In the genomic region with DNA sequence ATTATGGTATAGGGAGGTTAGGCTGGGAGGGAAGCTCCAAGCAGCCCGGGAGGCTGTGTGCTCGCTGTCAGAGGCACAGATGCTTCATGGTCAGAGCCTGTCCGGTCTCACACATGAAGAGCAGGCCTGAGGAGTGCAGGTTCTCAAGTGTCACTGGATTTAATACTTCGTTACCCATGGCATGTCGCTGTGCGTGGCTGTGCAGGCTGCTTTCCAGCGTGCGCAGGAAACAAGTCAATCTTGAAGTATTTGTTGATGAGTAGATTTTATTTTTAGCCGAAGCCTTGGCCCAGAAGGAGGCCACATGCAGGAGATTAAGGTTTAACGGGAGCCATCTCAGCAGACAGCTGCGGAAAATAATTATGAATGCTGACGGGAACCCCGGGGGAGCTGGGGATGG, we compare ENCODE assay signal across 18 mouse cellular contexts.
DNase-seq lines count a peak whose midpoint lies in the region; ATAC-seq and TF ChIP-seq lines count a peak whose summit lies in the region.
"Had no signal": no experiment of that assay in that cellular context is flagged by ENCODE, and none has a peak within 500 bp of the region (broad histone marks: within the 10 kb centered on the region; RNA-seq: fewer than 3 reads in every experiment).

No protein-coding gene starts in this region.

- no peak for TF ChIP-seq CTCF in hindbrain, postnatal 0 days (IDR thresholded peaks at IDR 0.05; ENCODE audit: low read depth)

- no peak overlapping the region for H3K4me2 ChIP-seq in hindbrain, postnatal 0 days (ENCODE audit: low read depth, low read length)
- no peak overlapping the region for H3K4me2 ChIP-seq in hindbrain, embryonic 16.5 days (ENCODE audit: low read length)
- H3K4me2 ChIP-seq in embryonic facial prominence, embryonic 15.5 days (replicated peaks): no peak overlapping the region
- H3K4me2 ChIP-seq: neural tube, embryonic 12.5 days had no signal

- peak; percentile 7 for DNase-seq in hindbrain, postnatal 0 days (ENCODE audit: low spot score)
- peak; percentile 29 for DNase-seq in Muller cell, postnatal 12 days (ENCODE audit: inconsistent ontology term)
- peak; percentile 5 for DNase-seq in kidney, postnatal 14 days
- DNase-seq in spleen, postnatal 4 days (ENCODE audit: low spot score in 2 of 2): no peak
- no peak for DNase-seq in thymus, postnatal 4 days
- no peak for DNase-seq in adrenal gland, postnatal 4 days (ENCODE audit: low spot score in 2 of 2)
- DNase-seq: adrenal gland, postnatal 10 days; cerebellum, postnatal 10 days; heart, postnatal 36 days; left cerebral cortex, postnatal 4 days; liver, postnatal 0 days; right cerebral cortex, postnatal 4 days had no signal

- ATAC-seq in hindbrain, postnatal 0 days: no peak
- no peak for ATAC-seq in hindbrain, embryonic 16.5 days
- ATAC-seq in embryonic facial prominence, embryonic 15.5 days (ENCODE audit: insufficient number of reproducible peaks, low FRiP score, low TSS enrichment, low read depth): peak; percentile 79
- ATAC-seq: liver, postnatal 0 days had no signal

- H3K9me3 ChIP-seq in hindbrain, postnatal 0 days (ENCODE audit: low read length): no peaks in the 10 kb centered on the region
- no peaks in the 10 kb centered on the region for H3K9me3 ChIP-seq in hindbrain, embryonic 16.5 days (ENCODE audit: control insufficient read depth, low read length)
- no peaks in the 10 kb centered on the region for H3K9me3 ChIP-seq in embryonic facial prominence, embryonic 15.5 days (replicated peaks)
- H3K9me3 ChIP-seq: forebrain, embryonic 10.5 days; G1E; neural tube, embryonic 12.5 days had no signal

- H3K4me3 ChIP-seq in hindbrain, postnatal 0 days (ENCODE audit: low read length): no peak overlapping the region
- no peak overlapping the region for H3K4me3 ChIP-seq in hindbrain, embryonic 16.5 days (ENCODE audit: low read length)
- no peak overlapping the region for H3K4me3 ChIP-seq in embryonic facial prominence, embryonic 15.5 days (replicated peaks)
- H3K4me3 ChIP-seq: forebrain, embryonic 10.5 days; megakaryocyte, embryonic 14.5 days; neural tube, embryonic 12.5 days had no signal

- no peaks in the 10 kb centered on the region for H3K4me1 ChIP-seq in hindbrain, postnatal 0 days (ENCODE audit: insufficient read depth, low read length)
- H3K4me1 ChIP-seq in hindbrain, embryonic 16.5 days (ENCODE audit: control insufficient read depth, insufficient read depth, low read depth, low read length): no peaks in the 10 kb centered on the region
- peaks cover 27% of the 10 kb centered on the region for H3K4me1 ChIP-seq in embryonic facial prominence, embryonic 15.5 days
- H3K4me1 ChIP-seq: neural tube, embryonic 12.5 days had no signal

- WGBS in hindbrain, postnatal 0 days: 48% methylated on average over 13 of the region's 13 CpGs
- 68% methylated on average over 13 of the region's 13 CpGs for WGBS in hindbrain, embryonic 16.5 days
- 27% methylated on average over 13 of the region's 13 CpGs for WGBS in embryonic facial prominence, embryonic 15.5 days

- H3K9ac ChIP-seq in hindbrain, postnatal 0 days (replicated peaks; ENCODE audit: low read length): no peak overlapping the region
- no peak overlapping the region for H3K9ac ChIP-seq in hindbrain, embryonic 16.5 days (ENCODE audit: low read depth, low read length)
- H3K9ac ChIP-seq in embryonic facial prominence, embryonic 15.5 days: no peak overlapping the region
- H3K9ac ChIP-seq: liver, postnatal 0 days; neural tube, embryonic 12.5 days had no signal

- H3K27ac ChIP-seq in hindbrain, postnatal 0 days: no peak overlapping the region
- H3K27ac ChIP-seq in hindbrain, embryonic 16.5 days (ENCODE audit: low read depth, low read length): no peak overlapping the region
- H3K27ac ChIP-seq in embryonic facial prominence, embryonic 15.5 days (replicated peaks): peak overlapping the region; percentile 76
- H3K27ac ChIP-seq: forebrain, embryonic 10.5 days; neural tube, embryonic 12.5 days had no signal

- H3K36me3 ChIP-seq in hindbrain, postnatal 0 days (ENCODE audit: insufficient read depth, low read length): no peaks in the 10 kb centered on the region
- H3K36me3 ChIP-seq in hindbrain, embryonic 16.5 days (ENCODE audit: control insufficient read depth, insufficient read depth, low read length): no peaks in the 10 kb centered on the region
- H3K36me3 ChIP-seq in embryonic facial prominence, embryonic 15.5 days: no peaks in the 10 kb centered on the region
- H3K36me3 ChIP-seq: forebrain, embryonic 10.5 days; G1E; neural tube, embryonic 12.5 days had no signal

- H3K27me3 ChIP-seq in hindbrain, postnatal 0 days (ENCODE audit: insufficient read depth, low read length): no peaks in the 10 kb centered on the region
- no peaks in the 10 kb centered on the region for H3K27me3 ChIP-seq in hindbrain, embryonic 16.5 days (replicated peaks; ENCODE audit: control insufficient read depth, insufficient read depth, low read length)
- no peaks in the 10 kb centered on the region for H3K27me3 ChIP-seq in embryonic facial prominence, embryonic 15.5 days
- H3K27me3 ChIP-seq: neural tube, embryonic 12.5 days had no signal

Comparison
In these comparisons a context has a peak if more than half of its experiments do, and no peak if none do; other contexts are left out.
1. DNase-seq: peak in hindbrain, postnatal 0 days (single experiment), Muller cell, postnatal 12 days (single experiment) and kidney, postnatal 14 days (single experiment); none in spleen, postnatal 4 days (0 of 2), thymus, postnatal 4 days (single experiment) and adrenal gland, postnatal 4 days (0 of 2).